Mouse (Mus musculus) stomach, embryonic 15.5 days (tissue): ENCODE measurements around the gene S100pbp. TPM values are rescaled to one million over a fixed set of nuclear protein-coding genes. Genes with fewer than 3 reads are reported as not detected.

ENCODE experiments used
- ATAC-seq: fragments of 200-750 bp; cut with Nextera tagmentation; 2 replicates; pipeline ENCODE4 v1.8.0; 2017; ENCODE audit warnings: low read depth, moderate number of reproducible peaks, moderate TSS enrichment; ENCODE audit not compliant: insufficient read depth, low FRiP score
- H3K27ac ChIP-seq: fragments of 300-500 bp; sonication (generic); 2 replicates; pipeline ENCODE4 v1.5.1; 2015; ENCODE audit warnings: mild to moderate bottlenecking, inconsistent platforms
- H3K27me3 ChIP-seq: fragments of 300-500 bp; sonication (generic); replicated peaks from 2 replicates; pipeline ENCODE4 v1.6.1; 2015; ENCODE audit warnings: inconsistent platforms
- H3K36me3 ChIP-seq: fragments of 300-500 bp; sonication (generic); 2 replicates; pipeline ENCODE4 v1.6.1; 2015; ENCODE audit warnings: inconsistent platforms
- H3K4me1 ChIP-seq: fragments of 300-500 bp; sonication (generic); 2 replicates; pipeline ENCODE4 v1.6.1; 2015; ENCODE audit warnings: inconsistent platforms
- H3K4me2 ChIP-seq: fragments of 300-500 bp; sonication (generic); 2 replicates; pipeline ENCODE4 v1.6.1; 2015; ENCODE audit warnings: mild to moderate bottlenecking, inconsistent platforms
- H3K4me3 ChIP-seq: fragments of 300-500 bp; sonication (generic); replicated peaks from 2 replicates; pipeline ENCODE4 v1.5.1; 2015; ENCODE audit warnings: inconsistent platforms
- H3K9ac ChIP-seq: fragments of 300-500 bp; sonication (generic); 2 replicates; pipeline ENCODE4 v1.6.1; 2015; ENCODE audit warnings: inconsistent platforms
- H3K9me3 ChIP-seq: fragments of 300-500 bp; sonication (generic); 2 replicates; pipeline ENCODE4 v1.6.1; 2016; ENCODE audit warnings: inconsistent platforms
- WGBS: fragments of 180-500 bp; shearing (Covaris S2); methylation state at CpG from one replicate; pipeline ENCODE4 v1.1.7; 2015; 5-methylcytosine and 5-hydroxymethylcytosine counted together
- polyA plus RNA-seq: library from polyadenylated mRNA; unstranded; fragments of >200 nt; fragmentation: Nextera tagmentation; extraction: Ambion mirVana; gene quantifications from 2 replicates; pipeline ENCODE4 v1.2.1, GENCODE M21; 2015

Gene S100pbp
- polyA plus RNA-seq, 1 experiment from 2014 or later, result 13.1 TPM

DNA sequence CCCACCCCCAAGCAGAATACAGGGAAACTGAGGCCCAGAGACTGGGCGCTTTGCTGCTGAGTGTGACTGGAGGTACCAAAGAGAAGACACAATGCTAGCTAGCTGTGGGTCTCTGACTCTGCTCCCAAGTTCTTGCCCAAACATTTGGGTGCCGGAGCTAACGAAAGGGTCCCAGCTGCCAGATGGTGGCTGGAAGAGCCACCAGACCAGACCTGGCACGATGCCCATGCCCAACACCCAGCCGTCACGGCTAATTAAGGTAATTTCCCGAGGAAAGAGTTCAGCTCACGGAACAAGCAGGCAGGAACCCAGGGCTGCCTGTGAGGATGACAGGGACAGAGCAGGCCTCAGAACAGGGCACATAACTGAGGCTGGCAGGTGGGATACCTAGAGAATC, 38.5 kb upstream of the S100pbp start:
- peak overlapping the region; percentile 51 for H3K4me2 ChIP-seq
- no peak for ATAC-seq
- no peak overlapping the region for H3K4me3 ChIP-seq
- peak overlapping the region; percentile 42; the same call in 1 of the 2 replicates for H3K27ac ChIP-seq
- peaks cover 11% of the 10 kb centered on the region; the same call in 1 of the 2 replicates for H3K36me3 ChIP-seq
- H3K4me1 ChIP-seq, result peaks cover 48% of the 10 kb centered on the region
- no peak overlapping the region for H3K9ac ChIP-seq
- H3K27me3 ChIP-seq, result no peaks in the 10 kb centered on the region
- 42% methylated on average over 8 of the region's 8 CpGs for WGBS
- H3K9me3 ChIP-seq, result no peaks in the 10 kb centered on the region

DNA sequence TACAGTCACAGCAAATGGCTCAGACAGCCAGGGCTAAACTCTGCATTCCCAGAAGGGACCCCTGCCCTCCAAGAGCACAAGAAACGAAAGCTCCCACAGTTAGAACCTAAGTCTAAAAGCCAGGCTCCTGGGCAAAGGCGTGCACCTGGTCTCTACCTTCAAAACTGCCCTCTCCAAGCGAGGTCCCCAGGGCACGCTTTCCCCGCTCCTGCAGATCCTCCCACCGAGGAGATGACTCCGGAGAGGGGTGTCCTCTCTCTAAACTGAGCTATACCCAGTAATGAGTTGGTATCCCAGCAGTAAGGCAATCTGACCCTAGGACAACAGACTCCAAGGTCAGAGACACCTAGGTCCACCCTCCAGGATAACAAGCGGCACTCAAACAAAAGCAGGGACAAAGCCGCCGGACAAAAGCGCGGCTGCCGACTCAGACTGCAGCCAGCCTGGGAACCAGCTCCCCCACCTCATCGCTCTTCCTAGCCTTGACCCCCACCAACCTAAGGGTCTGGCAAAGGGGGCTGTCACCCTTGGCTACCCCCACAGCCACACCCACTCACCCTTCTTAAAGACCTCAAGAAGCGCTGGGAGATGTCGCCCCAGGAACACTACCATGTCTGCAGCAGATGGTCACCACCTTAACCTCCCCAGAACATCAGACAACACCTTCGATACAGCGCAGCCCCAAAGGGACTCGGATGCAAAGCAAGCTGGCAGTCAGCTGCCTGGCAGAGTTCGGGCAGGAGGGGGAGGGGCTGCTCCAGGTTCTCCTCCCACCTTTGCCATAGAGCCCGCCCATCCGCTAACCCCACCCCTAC, 37.9 kb upstream of the S100pbp start:
- no peak overlapping the region for H3K9ac ChIP-seq

DNA sequence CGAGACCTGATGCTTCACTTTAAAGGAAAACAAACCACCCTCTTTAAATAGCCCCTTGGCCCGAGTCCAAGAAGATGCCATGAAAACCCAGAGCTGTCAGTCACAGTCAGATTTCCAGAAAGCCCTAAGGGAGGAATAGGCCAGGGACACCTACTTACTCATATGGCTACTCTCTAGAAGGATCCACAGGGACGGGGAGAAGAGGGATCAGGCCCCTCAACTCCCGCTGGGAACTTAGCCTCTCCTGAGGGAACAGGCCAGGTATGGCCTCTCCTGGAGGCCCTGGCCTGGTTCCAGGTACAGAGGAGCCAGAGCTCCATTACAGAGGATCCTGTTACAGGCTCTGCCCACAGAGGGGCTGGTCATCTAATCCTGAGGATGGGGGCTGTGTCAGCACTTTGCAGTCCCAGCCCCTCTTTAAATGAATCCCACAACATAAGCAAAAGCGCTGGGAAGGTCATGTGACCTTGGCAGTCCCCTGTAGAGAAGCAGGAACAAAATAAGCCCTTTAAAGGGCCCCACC, 37.0 kb upstream of the S100pbp start:
- H3K4me1 ChIP-seq, result peaks cover 36% of the 10 kb centered on the region
- no peak overlapping the region for H3K9ac ChIP-seq
- H3K4me2 ChIP-seq, result peak overlapping the region; percentile 51
- H3K36me3 ChIP-seq, result peaks cover 13% of the 10 kb centered on the region; the same call in 1 of the 2 replicates
- H3K27me3 ChIP-seq, result no peaks in the 10 kb centered on the region; the same call in 1 of the 2 replicates
- H3K4me3 ChIP-seq, result no peak overlapping the region
- H3K9me3 ChIP-seq, result no peaks in the 10 kb centered on the region
- H3K27ac ChIP-seq, result 0 out of 2 replicates have a peak overlapping the region, but pooled peaks have one; percentile 26
- WGBS, result 25% methylated on average over 5 of the region's 5 CpGs
- ATAC-seq, result no peak

More for the DNA sequence above, 37.9 kb upstream of the S100pbp start:
- Histone ChIP-seq H3K9me3 (no peaks in the 10 kb centered on the region), H3K27me3 (no peaks in the 10 kb centered on the region; the same call in 1 of the 2 replicates), H3K4me3 (peak overlapping the region; percentile 19), H3K4me1 (peaks cover 44% of the 10 kb centered on the region), H3K4me2 (peak overlapping the region; percentile 51), H3K36me3 (peaks cover 11% of the 10 kb centered on the region; the same call in 1 of the 2 replicates), H3K27ac (peak overlapping the region; percentile 42; the same call in 1 of the 2 replicates)
- WGBS, result 19% methylated on average over 22 of the region's 22 CpGs
- no peak for ATAC-seq

- ATAC-seq, result no peak
- WGBS, result 95% methylated on average over 12 of the region's 12 CpGs
Observed at GRCm38 (mm10) chr4:129225315-129225714, 35.8 kb upstream of the S100pbp start.

GRCm38 (mm10) chr4:129223421-129224281, 34.1 kb upstream of the S100pbp start:
- no peak for ATAC-seq
- H3K9ac ChIP-seq, result no peak overlapping the region
- WGBS, result 48% methylated on average over 55 of the region's 55 CpGs

More at GRCm38 (mm10) chr4:129225315-129225714, 35.8 kb upstream of the S100pbp start:
- Histone ChIP-seq H3K27ac (no peak overlapping the region), H3K9me3 (no peaks in the 10 kb centered on the region), H3K4me1 (peaks cover 35% of the 10 kb centered on the region), H3K36me3 (peaks cover 21% of the 10 kb centered on the region; the same call in 1 of the 2 replicates), H3K4me2 (no peak overlapping the region), H3K27me3 (no peaks in the 10 kb centered on the region; the same call in 1 of the 2 replicates), H3K4me3 (no peak overlapping the region), H3K9ac (no peak overlapping the region)

GRCm38 (mm10) chr4:129222019-129222925, 32.7 kb upstream of the S100pbp start:
- H3K9me3 ChIP-seq, result no peaks in the 10 kb centered on the region
- no peak for ATAC-seq
- H3K9ac ChIP-seq, result no peak overlapping the region
- peaks cover 48% of the 10 kb centered on the region for H3K36me3 ChIP-seq
- H3K4me1 ChIP-seq, result peaks cover 21% of the 10 kb centered on the region
- no peak overlapping the region for H3K4me2 ChIP-seq
- no peaks in the 10 kb centered on the region; the same call in 1 of the 2 replicates for H3K27me3 ChIP-seq
- H3K27ac ChIP-seq, result no peak overlapping the region
- H3K4me3 ChIP-seq, result no peak overlapping the region
- 76% methylated on average over 31 of the region's 31 CpGs for WGBS

More at GRCm38 (mm10) chr4:129223421-129224281, 34.1 kb upstream of the S100pbp start:
- H3K36me3 ChIP-seq, result peaks cover 36% of the 10 kb centered on the region
- H3K9me3 ChIP-seq, result no peaks in the 10 kb centered on the region
- no peaks in the 10 kb centered on the region; the same call in 1 of the 2 replicates for H3K27me3 ChIP-seq
- H3K4me2 ChIP-seq, result peak overlapping the region; percentile 44
- H3K27ac ChIP-seq, result no peak overlapping the region
- H3K4me1 ChIP-seq, result peaks cover 31% of the 10 kb centered on the region
- H3K4me3 ChIP-seq, result 0 out of 2 replicates have a peak overlapping the region, but pooled peaks have one; percentile 5

DNA sequence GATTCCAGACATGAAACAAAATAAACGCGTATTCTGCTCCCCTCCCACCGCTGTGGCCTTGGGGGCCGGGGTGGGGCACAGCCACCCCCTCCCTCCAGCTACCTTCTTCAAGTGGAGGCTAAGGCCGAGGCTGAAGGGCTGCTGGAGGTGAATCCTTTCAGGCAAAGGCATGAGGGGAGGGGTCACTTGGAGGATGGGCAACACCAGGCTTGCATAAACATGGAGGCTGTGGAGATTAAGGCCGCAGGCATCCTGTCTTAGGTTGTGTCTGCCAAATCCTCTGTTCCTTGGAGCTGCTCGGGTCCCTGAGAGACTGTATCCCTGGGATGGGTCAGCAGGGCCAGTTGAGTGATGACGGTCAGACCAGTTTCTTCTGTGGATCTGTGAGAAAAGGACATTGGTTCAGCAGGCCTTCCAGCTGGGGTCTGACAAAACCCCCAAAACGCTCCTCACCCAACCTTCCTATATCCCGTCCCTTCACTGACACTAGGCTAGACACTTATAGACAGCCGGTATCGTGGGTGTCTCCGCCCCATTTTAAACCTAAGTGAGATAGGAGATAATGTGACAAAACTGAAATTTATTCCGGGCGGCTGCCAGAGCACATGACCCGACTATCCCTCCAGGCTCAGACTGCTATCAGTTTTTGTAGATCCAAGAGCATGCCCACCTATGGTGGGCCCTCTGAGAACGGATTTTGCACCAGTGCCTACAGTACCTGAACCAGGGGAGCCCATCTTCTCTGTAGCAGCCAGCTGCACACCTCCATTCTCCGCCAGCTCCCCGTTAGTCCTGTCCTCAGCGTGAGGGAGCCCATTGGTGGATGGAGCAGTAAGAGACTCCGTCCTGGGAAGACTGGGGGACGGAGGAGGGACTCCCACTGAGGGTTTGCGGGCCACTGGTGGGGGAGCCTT, 31.8 kb upstream of the S100pbp start:
- Histone ChIP-seq H3K36me3 (peaks cover 54% of the 10 kb centered on the region), H3K27ac (no peak overlapping the region), H3K4me2 (no peak overlapping the region), H3K4me3 (no peak overlapping the region), H3K4me1 (peaks cover 11% of the 10 kb centered on the region), H3K27me3 (no peaks in the 10 kb centered on the region; the same call in 1 of the 2 replicates), H3K9ac (no peak overlapping the region), H3K9me3 (no peaks in the 10 kb centered on the region)
- WGBS, result 71% methylated on average over 23 of the region's 23 CpGs
- ATAC-seq, result no peak

GRCm38 (mm10) chr4:129220376-129221089, 31.0 kb upstream of the S100pbp start:
- 65% methylated on average over 7 of the region's 7 CpGs for WGBS
- no peak overlapping the region for H3K27ac ChIP-seq
- no peak overlapping the region for H3K4me3 ChIP-seq
- H3K9me3 ChIP-seq, result no peaks in the 10 kb centered on the region
- no peak overlapping the region for H3K4me2 ChIP-seq
- ATAC-seq, result no peak
- no peak overlapping the region for H3K9ac ChIP-seq
- H3K4me1 ChIP-seq, result 0 out of 2 replicates have a peak, but pooled peaks cover 4% of the 10 kb centered on the region
- peaks cover 61% of the 10 kb centered on the region for H3K36me3 ChIP-seq
- no peaks in the 10 kb centered on the region; the same call in 1 of the 2 replicates for H3K27me3 ChIP-seq

DNA sequence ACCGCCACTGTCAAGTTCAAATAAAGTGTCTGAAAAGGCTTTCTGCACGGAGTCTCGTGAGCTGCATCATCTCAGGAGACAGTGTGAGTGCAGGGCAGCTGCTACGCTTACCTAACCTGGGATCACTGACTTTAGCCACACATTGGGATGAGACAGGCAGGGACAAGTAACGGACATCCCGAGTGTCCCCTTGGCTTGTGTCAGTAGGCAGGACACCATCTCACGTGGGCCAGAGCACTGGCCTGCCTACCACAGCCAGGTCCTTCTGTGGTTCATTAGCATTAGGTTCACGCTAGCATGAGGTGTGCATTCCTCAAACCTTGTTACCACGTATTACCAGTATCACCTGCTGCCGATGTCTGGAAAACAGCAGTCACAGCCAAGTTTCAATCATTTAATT, 29.7 kb upstream of the S100pbp start:
- ATAC-seq, result no peak
- WGBS, result 83% methylated on average over 10 of the region's 10 CpGs
- peaks cover 61% of the 10 kb centered on the region for H3K36me3 ChIP-seq

More for the DNA sequence above, 29.7 kb upstream of the S100pbp start:
- Histone ChIP-seq H3K4me3 (no peak overlapping the region), H3K9me3 (no peaks in the 10 kb centered on the region), H3K9ac (no peak overlapping the region), H3K4me2 (no peak overlapping the region), H3K4me1 (0 out of 2 replicates have a peak, but pooled peaks cover 2% of the 10 kb centered on the region), H3K27ac (no peak overlapping the region), H3K27me3 (no peaks in the 10 kb centered on the region; the same call in 1 of the 2 replicates)
